Mouse (Mus musculus) testis, adult 2 months (tissue): Measurements from ENCODE around the gene Gm4763.

ENCODE experiments used
- CTCF ChIP-seq: fragments of 200-500 bp; IDR thresholded peaks from 2 replicates; pipeline ENCODE4 v1.5.1; 2012; ENCODE audit warnings: low read depth, mild to moderate bottlenecking, inconsistent platforms, low read length, moderate library complexity; ENCODE audit not compliant: control insufficient read depth, insufficient read depth, insufficient replicate concordance
- POLR2A ChIP-seq: fragments of 200-500 bp; IDR thresholded peaks from 2 replicates; pipeline ENCODE4 v1.6.1; 2012; ENCODE audit warnings: low read depth, mild to moderate bottlenecking, inconsistent platforms, low read length, moderate library complexity; ENCODE audit not compliant: control insufficient read depth

DNA sequence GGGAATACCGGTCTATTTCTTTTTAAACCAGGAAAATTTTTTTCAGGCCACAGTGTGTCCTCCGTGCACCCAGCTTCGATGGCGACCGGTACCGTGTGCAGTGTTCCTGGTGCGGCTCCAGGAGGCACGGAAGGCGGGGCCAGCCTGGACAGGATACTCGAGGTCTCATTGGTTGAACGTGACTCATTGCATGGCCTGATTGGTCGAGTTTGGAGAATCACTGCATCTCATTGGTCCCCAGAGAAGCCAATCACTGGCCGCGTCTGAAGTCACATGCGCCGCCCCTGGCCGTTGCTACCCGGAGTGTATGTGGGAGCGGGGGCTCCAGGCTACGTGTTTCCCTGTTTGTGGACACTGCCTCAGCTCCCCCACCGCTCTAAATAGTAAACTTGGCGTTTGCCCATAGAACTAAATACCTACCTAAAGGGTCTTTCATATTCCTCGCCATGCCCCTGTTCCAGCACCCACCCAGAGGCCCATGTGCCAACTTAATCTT is 54.7 kb downstream of the Gm4763 start:
- peak; percentile 97 for TF ChIP-seq POLR2A
- no peak for TF ChIP-seq CTCF
